Mouse (Mus musculus) midbrain, embryonic 12.5 days (tissue): Measurements from ENCODE around the gene Defb33. TPM values are rescaled to one million over a fixed set of nuclear protein-coding genes. Genes with fewer than 3 reads are reported as not detected.

Experiments used
- ATAC-seq: fragments of 200-750 bp; cut with Nextera tagmentation; 2 replicates; pipeline ENCODE4 v1.8.0; 2017; ENCODE audit warnings: low read depth, moderate TSS enrichment, moderate library complexity; ENCODE audit not compliant: low FRiP score
- H3K27ac ChIP-seq: fragments of 300-500 bp; sonication (generic); replicated peaks from 2 replicates; pipeline ENCODE4 v1.5.1; 2016; ENCODE audit warnings: mild to moderate bottlenecking
- H3K27me3 ChIP-seq: fragments of 300-500 bp; sonication (generic); 2 replicates; pipeline ENCODE4 v1.6.1; 2016; ENCODE audit warnings: mild to moderate bottlenecking
- H3K36me3 ChIP-seq: fragments of 300-500 bp; sonication (generic); 2 replicates; pipeline ENCODE4 v1.6.1; 2016
- H3K4me1 ChIP-seq: fragments of 300-500 bp; sonication (generic); 2 replicates; pipeline ENCODE4 v1.6.1; 2016
- H3K4me2 ChIP-seq: fragments of 300-500 bp; sonication (generic); replicated peaks from 2 replicates; pipeline ENCODE4 v1.6.1; 2016; ENCODE audit warnings: mild to moderate bottlenecking, moderate library complexity
- H3K4me3 ChIP-seq: fragments of 300-500 bp; sonication (generic); 2 replicates; pipeline ENCODE4 v1.5.1; 2016; ENCODE audit warnings: mild to moderate bottlenecking
- H3K9ac ChIP-seq: fragments of 300-500 bp; sonication (generic); replicated peaks from 2 replicates; pipeline ENCODE4 v1.6.1; 2016; ENCODE audit warnings: mild to moderate bottlenecking, moderate library complexity
- H3K9me3 ChIP-seq: fragments of 300-500 bp; sonication (generic); 2 replicates; pipeline ENCODE4 v1.6.1; 2016; ENCODE audit warnings: mild to moderate bottlenecking
- WGBS: fragments of 180-500 bp; shearing (Covaris S2); methylation state at CpG from one replicate; pipeline ENCODE4 v1.1.7; 2016; 5-methylcytosine and 5-hydroxymethylcytosine counted together
- polyA plus RNA-seq: library from polyadenylated mRNA; unstranded; fragments of >200 nt; fragmentation: Nextera tagmentation; extraction: Ambion mirVana; gene quantifications from 2 replicates; pipeline ENCODE4 v1.2.1, GENCODE M21; 2016

Gene Defb33
- polyA plus RNA-seq: not detected in 2 replicates

DNA sequence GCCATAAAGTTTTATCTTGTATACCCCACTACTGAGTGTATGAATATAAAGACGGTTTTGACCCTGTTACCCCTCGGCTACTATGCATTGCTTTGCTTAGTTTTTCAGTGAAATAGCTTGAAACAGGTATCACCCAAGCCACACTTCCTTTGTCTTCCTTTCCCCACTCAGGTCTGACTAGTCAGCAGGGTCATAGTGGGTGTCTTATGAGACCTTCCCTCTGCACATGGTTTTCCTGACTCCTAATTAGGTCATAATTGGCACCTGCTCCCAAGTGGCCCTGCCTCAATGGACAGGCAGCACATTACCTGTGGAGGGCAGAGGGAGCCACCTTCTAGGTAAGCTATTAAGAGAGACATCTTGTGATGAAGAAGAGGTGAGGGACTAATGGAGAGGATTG, at the start of gene Defb33:
Defb33 (plus strand) TSS at position 301 of the 400 bp plus-strand sequence.
- no peak within 1 kb of the TSS for H3K4me3 ChIP-seq
- H3K4me2 ChIP-seq: no peak within 1 kb of the TSS
- H3K9me3 ChIP-seq: peaks cover 71% of the 10 kb centered on the region
- no peak within 1 kb of the TSS for H3K9ac ChIP-seq
- H3K36me3 ChIP-seq: no peaks in the 10 kb centered on the region
- H3K4me1 ChIP-seq: no peaks in the 10 kb centered on the region
- no peak within 1 kb of the TSS for H3K27ac ChIP-seq
- H3K27me3 ChIP-seq: no peaks in the 10 kb centered on the region
- 91% methylated on average over 2 of the region's 2 CpGs for WGBS
- ATAC-seq: no peak

GRCm38 (mm10) chr8:20874608-20875007, 17.9 kb upstream of the Defb33 start:
- no peaks in the 10 kb centered on the region for H3K36me3 ChIP-seq
- no peaks in the 10 kb centered on the region for H3K27me3 ChIP-seq
- no peak overlapping the region for H3K4me2 ChIP-seq
- WGBS: 52% methylated on average over 6 of the region's 6 CpGs
- no peak overlapping the region for H3K27ac ChIP-seq
- no peak for ATAC-seq
- no peaks in the 10 kb centered on the region for H3K4me1 ChIP-seq
- no peak overlapping the region for H3K4me3 ChIP-seq
- no peak overlapping the region for H3K9ac ChIP-seq
- peaks cover 28% of the 10 kb centered on the region for H3K9me3 ChIP-seq

GRCm38 (mm10) chr8:20902527-20902926, 10.1 kb downstream of the Defb33 start, which contains the start of gene Gm15056:
TSS of gene Gm15056 (minus strand) at chr8:20902627.
- Histone ChIP-seq H3K4me3 (no peak within 1 kb of the TSS), H3K36me3 (no peaks in the 10 kb centered on the region), H3K4me1 (no peaks in the 10 kb centered on the region), H3K4me2 (no peak within 1 kb of the TSS), H3K27ac (no peak within 1 kb of the TSS), H3K27me3 (no peaks in the 10 kb centered on the region), H3K9me3 (peaks cover 45% of the 10 kb centered on the region), H3K9ac (no peak within 1 kb of the TSS)
- ATAC-seq: no peak
- WGBS: 47% methylated on average over 2 of the region's 2 CpGs

DNA sequence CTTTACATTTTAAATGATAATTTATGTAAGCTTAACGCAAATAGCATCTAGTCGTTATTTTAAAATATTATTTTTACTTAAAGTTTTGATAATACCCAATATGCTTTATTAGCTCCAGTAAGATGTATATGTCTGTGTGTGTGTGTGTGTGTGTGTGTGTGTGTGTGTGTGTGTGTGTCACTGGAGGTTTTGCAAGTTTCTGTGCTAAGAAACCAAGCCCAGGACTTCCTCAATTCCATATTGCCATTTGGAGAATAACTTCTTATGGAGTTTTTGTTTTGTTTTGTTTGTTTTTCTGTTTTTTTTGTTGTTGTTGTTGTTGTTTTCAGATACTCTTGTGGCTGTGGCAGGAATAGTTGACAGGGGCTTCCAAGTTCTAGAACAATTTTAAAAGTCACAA, 14.7 kb downstream of the Defb33 start:
- no peaks in the 10 kb centered on the region for H3K4me1 ChIP-seq
- no peak overlapping the region for H3K9ac ChIP-seq
- no peaks in the 10 kb centered on the region for H3K27me3 ChIP-seq
- no peaks in the 10 kb centered on the region for H3K36me3 ChIP-seq
- ATAC-seq: no peak
- H3K4me3 ChIP-seq: no peak overlapping the region
- H3K4me2 ChIP-seq: no peak overlapping the region
- H3K9me3 ChIP-seq: peaks cover 18% of the 10 kb centered on the region
- no peak overlapping the region for H3K27ac ChIP-seq
- 80% methylated on average over 2 of the region's 2 CpGs for WGBS

- H3K36me3 ChIP-seq: no peaks in the 10 kb centered on the region
- ATAC-seq: no peak
- no peak overlapping the region for H3K4me3 ChIP-seq
- 71% methylated on average over 2 of the region's 2 CpGs for WGBS
- H3K27ac ChIP-seq: no peak overlapping the region
- H3K4me2 ChIP-seq: no peak overlapping the region
- H3K27me3 ChIP-seq: no peaks in the 10 kb centered on the region
- H3K4me1 ChIP-seq: no peaks in the 10 kb centered on the region
- peaks cover 15% of the 10 kb centered on the region for H3K9me3 ChIP-seq
- no peak overlapping the region for H3K9ac ChIP-seq
Measured at GRCm38 (mm10) chr8:20908256-20908655, 15.8 kb downstream of the Defb33 start.

DNA sequence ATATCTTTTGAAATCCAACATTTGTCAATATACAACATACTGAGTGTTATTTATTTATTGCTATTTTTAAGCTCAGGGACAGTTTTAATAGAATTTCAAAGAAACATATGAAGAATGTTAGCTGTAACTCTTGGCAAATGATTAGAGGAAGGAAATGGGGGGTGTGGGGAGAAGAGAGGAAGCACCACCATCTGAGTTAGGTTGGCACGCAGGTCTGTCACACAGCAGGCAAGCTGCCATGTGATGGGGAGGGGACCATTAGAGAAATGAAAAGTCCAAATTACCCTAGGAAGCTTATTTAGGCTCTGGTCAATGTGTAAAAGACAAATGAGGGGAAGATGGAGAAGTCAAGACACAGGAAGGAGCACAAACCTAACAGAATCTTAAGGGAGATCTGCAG, 19.8 kb downstream of the Defb33 start:
- Histone ChIP-seq H3K9me3 (peaks cover 19% of the 10 kb centered on the region; the same call in 1 of the 2 replicates), H3K27me3 (no peaks in the 10 kb centered on the region), H3K4me3 (no peak overlapping the region), H3K4me2 (no peak overlapping the region), H3K9ac (no peak overlapping the region), H3K4me1 (no peaks in the 10 kb centered on the region), H3K27ac (no peak overlapping the region), H3K36me3 (no peaks in the 10 kb centered on the region)
- no peak for ATAC-seq
- WGBS: 71% methylated on average over 1 of the region's 1 CpGs

DNA sequence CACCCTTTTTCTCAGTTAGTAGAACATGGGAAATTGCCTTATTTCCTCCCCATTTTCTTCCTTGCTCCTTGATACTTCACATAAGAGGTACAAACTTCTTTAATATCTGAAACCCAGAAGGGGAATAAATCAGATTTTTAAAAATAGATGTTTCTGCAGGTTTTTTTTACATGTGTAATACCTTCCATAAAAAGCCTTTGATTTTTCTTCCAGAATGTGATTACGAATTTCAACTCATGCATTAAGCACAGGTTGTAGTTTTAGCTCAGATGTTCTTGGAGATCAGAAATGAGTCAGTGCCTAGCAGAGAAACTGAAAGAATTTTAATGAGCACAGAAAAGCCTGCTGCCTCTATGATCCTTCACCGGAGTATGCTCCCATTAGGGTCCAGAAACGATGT, 29.5 kb downstream of the Defb33 start, which contains the start of gene Gm6040:
Gm6040 (minus strand) TSS at position 101 of the 400 bp plus-strand sequence.
- 79% methylated on average over 3 of the region's 3 CpGs for WGBS
- Histone ChIP-seq H3K4me3 (no peak within 1 kb of the TSS), H3K9ac (no peak within 1 kb of the TSS), H3K4me1 (no peaks in the 10 kb centered on the region), H3K4me2 (no peak within 1 kb of the TSS), H3K27ac (no peak within 1 kb of the TSS), H3K9me3 (peaks cover 31% of the 10 kb centered on the region), H3K27me3 (no peaks in the 10 kb centered on the region), H3K36me3 (no peaks in the 10 kb centered on the region)
- no peak for ATAC-seq

DNA sequence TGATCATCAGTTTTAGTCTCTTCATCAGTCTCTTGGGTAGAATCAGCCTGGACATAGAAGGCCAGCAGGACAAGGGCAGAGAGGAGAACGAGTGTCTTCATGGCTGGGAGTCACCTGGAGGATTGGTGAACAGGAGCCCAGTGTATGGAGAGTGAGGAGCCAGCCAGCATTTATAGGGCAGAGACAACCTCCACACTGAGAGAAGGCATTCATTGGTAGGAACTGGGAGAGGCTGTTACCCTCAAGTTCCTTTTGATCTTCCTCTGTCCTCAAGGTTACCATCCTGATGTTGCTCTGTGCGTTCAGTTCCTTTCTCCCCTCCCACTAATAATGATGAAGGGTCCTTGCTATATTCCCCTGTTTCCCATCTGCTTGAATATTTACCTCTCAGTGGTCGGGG, 52.1 kb downstream of the Defb33 start, which contains the start of gene AY761185:
AY761185 (minus strand) TSS at position 101 of the 400 bp plus-strand sequence.
- H3K27ac ChIP-seq: no peak within 1 kb of the TSS
- no peak within 1 kb of the TSS for H3K9ac ChIP-seq
- no peaks in the 10 kb centered on the region for H3K36me3 ChIP-seq
- 72% methylated on average over 3 of the region's 3 CpGs for WGBS
- H3K9me3 ChIP-seq: peaks cover 16% of the 10 kb centered on the region
- no peaks in the 10 kb centered on the region for H3K4me1 ChIP-seq
- no peaks in the 10 kb centered on the region for H3K27me3 ChIP-seq
- no peak within 1 kb of the TSS for H3K4me2 ChIP-seq
- H3K4me3 ChIP-seq: no peak within 1 kb of the TSS
- no peak for ATAC-seq

Other genes with a start within 250 kb of the Defb33 start
- gene Gm15056, start 10.0 kb downstream of the Defb33 start, polyA plus RNA-seq: not detected in 2 replicates
- gene Gm6040, start 29.4 kb downstream of the Defb33 start, polyA plus RNA-seq: not detected in 2 replicates
- gene AY761185, start 52.0 kb downstream of the Defb33 start, polyA plus RNA-seq: not detected in 2 replicates
- not detected in 2 replicates for gene Defa21, start 132.9 kb downstream of the Defb33 start, polyA plus RNA-seq
- not detected in 2 replicates for gene Defa23, start 162.4 kb downstream of the Defb33 start, polyA plus RNA-seq
- gene Defa35, start 172.4 kb downstream of the Defb33 start, polyA plus RNA-seq: not detected in 2 replicates
- gene Defa25, start 191.8 kb downstream of the Defb33 start, polyA plus RNA-seq: not detected in 2 replicates
- not detected in 2 replicates for gene Gm14851, start 203.4 kb downstream of the Defb33 start, polyA plus RNA-seq
- gene Defa30, start 242.0 kb downstream of the Defb33 start, polyA plus RNA-seq: not detected in 2 replicates